8 mouse cellular contexts compared by ENCODE assay signal in the genomic region with DNA sequence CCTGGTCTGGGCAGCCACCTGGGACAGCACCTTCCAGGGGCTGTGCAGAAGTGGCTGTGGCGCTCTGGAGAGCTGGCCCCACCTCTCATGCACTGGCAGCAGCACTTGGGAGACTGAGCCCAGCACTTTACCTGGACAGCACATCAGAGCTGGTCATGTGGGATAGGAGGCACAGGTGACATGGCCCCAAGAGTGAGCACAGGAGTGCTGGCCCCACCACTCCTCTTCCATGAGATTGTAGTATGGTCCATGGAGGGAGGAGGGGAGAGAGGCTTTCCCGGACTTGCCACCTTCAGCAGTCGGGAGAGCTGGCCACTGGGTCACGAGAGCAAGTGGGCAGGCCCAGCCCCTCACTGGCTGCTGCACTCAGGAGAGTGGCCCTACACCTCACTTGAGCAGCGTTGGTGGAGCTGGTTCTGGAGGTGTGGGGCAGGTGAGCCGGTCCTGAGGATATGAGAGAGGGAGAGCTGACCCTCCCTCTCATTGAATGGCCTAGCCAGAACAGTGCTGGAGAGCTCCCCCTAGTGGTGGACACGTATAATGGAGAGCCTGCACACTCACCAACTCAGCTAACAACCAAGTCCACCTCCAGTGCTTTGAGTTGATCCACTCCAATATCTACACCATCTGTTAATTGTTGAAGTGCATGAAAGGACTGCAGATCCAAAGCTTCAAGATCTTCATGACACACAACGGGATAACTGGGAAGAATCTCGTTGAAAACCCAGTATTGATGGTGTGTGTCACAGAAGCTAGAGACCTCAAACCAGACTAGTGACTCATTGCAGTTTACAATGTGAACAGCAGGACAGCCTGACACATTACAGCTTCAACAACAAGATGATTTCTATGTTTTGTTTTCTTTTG. TPM values are rescaled to one million over a fixed set of nuclear protein-coding genes. Genes with fewer than 3 reads are reported as not detected.
DNase-seq lines count a peak whose midpoint lies in the region; ATAC-seq and TF ChIP-seq lines count a peak whose summit lies in the region.

No protein-coding gene starts in this region.

- no peak overlapping the region for H3K9ac ChIP-seq in hindbrain, embryonic 11.5 days (ENCODE audit: low read depth, low read length)
- no peak overlapping the region for H3K9ac ChIP-seq in hindbrain, embryonic 14.5 days
- no peak overlapping the region for H3K9ac ChIP-seq in limb, embryonic 12.5 days (replicated peaks)

- no peaks in the 10 kb centered on the region for H3K4me1 ChIP-seq in hindbrain, embryonic 11.5 days (replicated peaks; ENCODE audit: control insufficient read depth, insufficient read depth, low read length)
- H3K4me1 ChIP-seq in hindbrain, embryonic 14.5 days (replicated peaks; ENCODE audit: control insufficient read depth, insufficient read depth, low read length): no peaks in the 10 kb centered on the region
- H3K4me1 ChIP-seq in G1E (ENCODE audit: insufficient read depth, low read depth, low read length): no peaks in the 10 kb centered on the region; the same call in 1 of the 2 replicates
- H3K4me1 ChIP-seq in limb, embryonic 12.5 days (replicated peaks): no peaks in the 10 kb centered on the region

- H3K27ac ChIP-seq in hindbrain, embryonic 11.5 days (ENCODE audit: low read depth, low read length): no peak overlapping the region
- H3K27ac ChIP-seq in hindbrain, embryonic 14.5 days: no peak overlapping the region
- no peak overlapping the region for H3K27ac ChIP-seq in limb, embryonic 12.5 days

- no peaks in the 10 kb centered on the region for H3K9me3 ChIP-seq in hindbrain, embryonic 11.5 days (ENCODE audit: control insufficient read depth, low read length)
- no peaks in the 10 kb centered on the region for H3K9me3 ChIP-seq in hindbrain, embryonic 14.5 days (ENCODE audit: control insufficient read depth, low read length)
- no peaks in the 10 kb centered on the region for H3K9me3 ChIP-seq in G1E (replicated peaks)
- H3K9me3 ChIP-seq in limb, embryonic 12.5 days: no peaks in the 10 kb centered on the region

- no peak overlapping the region for H3K4me2 ChIP-seq in hindbrain, embryonic 11.5 days (replicated peaks; ENCODE audit: low read depth, low read length)
- no peak overlapping the region for H3K4me2 ChIP-seq in hindbrain, embryonic 14.5 days (replicated peaks)
- no peak overlapping the region for H3K4me2 ChIP-seq in limb, embryonic 12.5 days

- H3K4me3 ChIP-seq in hindbrain, embryonic 11.5 days (ENCODE audit: low read depth, low read length): no peak overlapping the region
- no peak overlapping the region for H3K4me3 ChIP-seq in hindbrain, embryonic 14.5 days (replicated peaks; ENCODE audit: low read length)
- peak overlapping the region; percentile 18; the same call in 1 of the 2 replicates for H3K4me3 ChIP-seq in G1E (ENCODE audit: low read depth, low read length)
- H3K4me3 ChIP-seq in limb, embryonic 12.5 days (replicated peaks): no peak overlapping the region

- TF ChIP-seq CTCF in G1E (IDR thresholded peaks at IDR 0.05; ENCODE audit: low read depth, low read length): peak; percentile 92

- intact Hi-C loops in heart, postnatal 36 days (cut with DNase I): no loop called here

- H3K36me3 ChIP-seq in hindbrain, embryonic 11.5 days (ENCODE audit: control insufficient read depth, insufficient read depth, low read length): no peaks in the 10 kb centered on the region
- no peaks in the 10 kb centered on the region for H3K36me3 ChIP-seq in hindbrain, embryonic 14.5 days (replicated peaks; ENCODE audit: control insufficient read depth, insufficient read depth)
- no peaks in the 10 kb centered on the region for H3K36me3 ChIP-seq in G1E (replicated peaks)
- no peaks in the 10 kb centered on the region for H3K36me3 ChIP-seq in limb, embryonic 12.5 days

- peak; percentile 56 for DNase-seq in hindbrain, embryonic 11.5 days (ENCODE audit: low spot score)
- DNase-seq in hindbrain, embryonic 14.5 days (ENCODE audit: low spot score): no peak
- DNase-seq in G1E (ENCODE audit: low spot score): peak; percentile 40
- peak; percentile 11 to 48 for DNase-seq in cerebellum, postnatal 25 days
- peak; percentile 51 to 52 for DNase-seq in heart, postnatal 36 days
- peak; percentile 70 for DNase-seq in thymus, postnatal 14 days

- ATAC-seq in hindbrain, embryonic 11.5 days (ENCODE audit: low FRiP score): peak; percentile 45
- ATAC-seq in hindbrain, embryonic 14.5 days (ENCODE audit: low FRiP score): no peak
- ATAC-seq in G1E (ENCODE audit: extremely low read depth, insufficient number of reproducible peaks, low FRiP score, poor library complexity, severe bottlenecking): peak; percentile 70; the same call in 1 of the 2 replicates
- ATAC-seq in limb, embryonic 12.5 days (ENCODE audit: insufficient number of reproducible peaks, insufficient read depth, low FRiP score, low TSS enrichment, low read depth): peak; percentile 52; the same call in 1 of the 2 replicates
- ATAC-seq in monocyte, adult 5-6 weeks (replicated peaks; ENCODE audit: insufficient number of reproducible peaks, low FRiP score, low TSS enrichment, poor library complexity, severe bottlenecking): peak; percentile 68

- no peaks in the 10 kb centered on the region for H3K27me3 ChIP-seq in hindbrain, embryonic 11.5 days (ENCODE audit: control insufficient read depth, insufficient read depth, low read length)
- no peaks in the 10 kb centered on the region for H3K27me3 ChIP-seq in hindbrain, embryonic 14.5 days (ENCODE audit: control insufficient read depth, insufficient read depth, low read length)
- peaks cover 5% of the 10 kb centered on the region; the same call in 1 of the 2 replicates for H3K27me3 ChIP-seq in G1E (ENCODE audit: insufficient read depth, low read length)
- no peaks in the 10 kb centered on the region for H3K27me3 ChIP-seq in limb, embryonic 12.5 days

- 71% methylated on average over 9 of the region's 9 CpGs for WGBS in hindbrain, embryonic 11.5 days
- WGBS in hindbrain, embryonic 14.5 days: 70% methylated on average over 9 of the region's 9 CpGs
- 64% methylated on average over 9 of the region's 9 CpGs for WGBS in limb, embryonic 12.5 days

RNA-seq across cellular contexts. Expression of a gene that starts 16.3 kb away (rescaled TPM):
- not detected in 2 replicates for polyA plus RNA-seq in hindbrain, embryonic 11.5 days (2014; fragmentation: Nextera tagmentation; extraction: Ambion mirVana)
- not detected in 2 replicates for polyA plus RNA-seq in hindbrain, embryonic 14.5 days (2014; fragmentation: Nextera tagmentation; extraction: Ambion mirVana)
- total RNA-seq in G1E (2014; fragmentation: Nextera tagmentation) (0.24 TPM in 1 of 2 replicates, not detected in the other), G1E (2017) (0.44 and 0.46 TPM in 2 replicates)
- polyA plus RNA-seq in G1E (2012): 0.15 and 0.20 TPM in 2 replicates
- total RNA-seq in heart, postnatal 36 days (2021): under 1 TPM; 0.30 to 0.53 TPM
- polyA plus RNA-seq in limb, embryonic 12.5 days (2016; fragmentation: Nextera tagmentation; extraction: Ambion mirVana): 0.15 TPM in 1 of 2 replicates, not detected in the other
- 62.9 to 119 TPM (median 81.1 TPM) in 3 replicates for total RNA-seq in monocyte, adult 5-6 weeks (2017)

RNA-seq across cellular contexts. Expression of a gene that starts 55.9 kb away (rescaled TPM):
- polyA plus RNA-seq in hindbrain, embryonic 11.5 days (2014; fragmentation: Nextera tagmentation; extraction: Ambion mirVana): 9.2 and 10.9 TPM in 2 replicates
- polyA plus RNA-seq in hindbrain, embryonic 14.5 days (2014; fragmentation: Nextera tagmentation; extraction: Ambion mirVana): 12.6 TPM in 2 replicates
- 13.0 and 13.1 TPM in 2 replicates for total RNA-seq in G1E (2014; fragmentation: Nextera tagmentation)
- total RNA-seq in G1E (2017): 12.4 and 13.3 TPM in 2 replicates
- polyA plus RNA-seq in G1E (2012): 37.6 and 47.7 TPM in 2 replicates
- 10 to 100 TPM; 18.7 to 20.4 TPM for total RNA-seq in heart, postnatal 36 days (2021)
- polyA plus RNA-seq in limb, embryonic 12.5 days (2016; fragmentation: Nextera tagmentation; extraction: Ambion mirVana): 12.3 and 13.6 TPM in 2 replicates
- 44.8 to 134 TPM (median 53.5 TPM) in 3 replicates for total RNA-seq in monocyte, adult 5-6 weeks (2017)

RNA-seq across cellular contexts. Expression of a gene that starts 57.5 kb away (rescaled TPM):
- polyA plus RNA-seq in hindbrain, embryonic 11.5 days (2014; fragmentation: Nextera tagmentation; extraction: Ambion mirVana): 41.1 and 49.3 TPM in 2 replicates
- polyA plus RNA-seq in hindbrain, embryonic 14.5 days (2014; fragmentation: Nextera tagmentation; extraction: Ambion mirVana): 49.7 and 54.2 TPM in 2 replicates
- 2.1 TPM in 1 of 2 replicates, not detected in the other for total RNA-seq in G1E (2014; fragmentation: Nextera tagmentation)
- total RNA-seq in G1E (2017): 0.23 and 0.38 TPM in 2 replicates
- 0.02 TPM in 2 replicates for polyA plus RNA-seq in G1E (2012)
- total RNA-seq in heart, postnatal 36 days (2021): 100 to 1,000 TPM; 120 to 153 TPM
- 36.2 and 36.9 TPM in 2 replicates for polyA plus RNA-seq in limb, embryonic 12.5 days (2016; fragmentation: Nextera tagmentation; extraction: Ambion mirVana)
- total RNA-seq in monocyte, adult 5-6 weeks (2017): 11.7 to 14.2 TPM (median 12.6 TPM) in 3 replicates

Comparison
In these comparisons a context has a peak if more than half of its experiments do, and no peak if none do; other contexts are left out.
1. RNA of a gene that starts 57.5 kb away (polyA plus RNA-seq): 49.7 to 54.2 TPM in hindbrain, embryonic 14.5 days, 41.1 to 49.3 TPM in hindbrain, embryonic 11.5 days and 36.2 to 36.9 TPM in limb, embryonic 12.5 days; 0.02 TPM in G1E; every median in the first group is over 10 times any median in the second.